Mouse (Mus musculus) myocyte (in vitro differentiated cells): ENCODE data around the gene I830077J02Rik. TPM values are rescaled to one million over a fixed set of nuclear protein-coding genes. Genes with fewer than 3 reads are reported as not detected.

ENCODE experiments used
- H3K27me3 ChIP-seq: one replicate; pipeline ENCODE4 v1.6.1; 2011; ENCODE audit not compliant: control insufficient read depth, insufficient read depth, insufficient read length
- H3K36me3 ChIP-seq: one replicate; pipeline ENCODE4 v1.6.1; 2011; ENCODE audit not compliant: control insufficient read depth, insufficient read depth
- H3K4me2 ChIP-seq: one replicate; pipeline ENCODE4 v1.6.1; 2011; ENCODE audit warnings: low read depth, control low read depth
- H3K4me3 ChIP-seq: one replicate; pipeline ENCODE4 v1.5.1; 2011; ENCODE audit warnings: mild to moderate bottlenecking, control low read depth, moderate library complexity
- H3K79me2 ChIP-seq: one replicate; pipeline ENCODE4 v1.6.1; 2011; ENCODE audit not compliant: control insufficient read depth, insufficient read depth
- H3ac ChIP-seq: one replicate; pipeline ENCODE4 v1.6.1; 2011; ENCODE audit not compliant: control insufficient read depth, insufficient read length
- CEBPB ChIP-seq: IDR thresholded peaks from 2 replicates; pipeline ENCODE4 v1.6.1; 2011; ENCODE audit warnings: mild to moderate bottlenecking, moderate library complexity; ENCODE audit not compliant: poor library complexity, insufficient read depth, severe bottlenecking
- E2F4 ChIP-seq: IDR thresholded peaks from one replicate; pipeline ENCODE4 v1.6.1; 2011; ENCODE audit warnings: mild to moderate bottlenecking, control low read depth, moderate library complexity; ENCODE audit not compliant: insufficient read depth
- MAX ChIP-seq: IDR thresholded peaks from one replicate; pipeline ENCODE4 v1.6.1; 2011; ENCODE audit warnings: low read depth, mild to moderate bottlenecking, control low read depth
- MYOD1 ChIP-seq, 3 experiments: IDR thresholded peaks; one replicate each; pipeline ENCODE4 v1.6.1; 2011; ENCODE audit warnings: control low read depth in 2 of 3, low read depth in 2 of 3, mild to moderate bottlenecking in 2 of 3, moderate library complexity in 1 of 3; ENCODE audit not compliant: insufficient read length in 2 of 3, control insufficient read depth in 1 of 3
- MYOG ChIP-seq, 3 experiments: IDR thresholded peaks; one replicate each; pipeline ENCODE4 v1.6.1; 2011; ENCODE audit warnings: control low read depth in 2 of 3, low read depth in 2 of 3, mild to moderate bottlenecking in 2 of 3; ENCODE audit not compliant: insufficient read length in 2 of 3, control insufficient read depth in 1 of 3, insufficient read depth in 1 of 3
- POLR2A ChIP-seq: IDR thresholded peaks from one replicate; pipeline ENCODE4 v1.6.1; 2011; ENCODE audit warnings: low read depth, mild to moderate bottlenecking, control low read depth, moderate library complexity; ENCODE audit not compliant: insufficient read length
- POLR2AphosphoS2 ChIP-seq: IDR thresholded peaks from one replicate; pipeline ENCODE4 v1.6.1; 2011; ENCODE audit warnings: low read depth, control low read depth; ENCODE audit not compliant: insufficient read length
- REST ChIP-seq: IDR thresholded peaks from one replicate; pipeline ENCODE4 v1.6.1; 2011; ENCODE audit warnings: mild to moderate bottlenecking, control low read depth, moderate library complexity; ENCODE audit not compliant: insufficient read depth, insufficient read length
- SRF ChIP-seq: IDR thresholded peaks from one replicate; pipeline ENCODE4 v1.6.1; 2011; ENCODE audit warnings: low read depth; ENCODE audit not compliant: control insufficient read depth, insufficient read length
- TCF12 ChIP-seq: IDR thresholded peaks from one replicate; pipeline ENCODE4 v1.6.1; 2011; ENCODE audit warnings: mild to moderate bottlenecking, control low read depth; ENCODE audit not compliant: poor library complexity, insufficient read depth, severe bottlenecking
- TCF3 ChIP-seq: IDR thresholded peaks from one replicate; pipeline ENCODE4 v1.6.1; 2011; ENCODE audit warnings: low read depth, control low read depth; ENCODE audit not compliant: insufficient read length
- USF1 ChIP-seq: IDR thresholded peaks from one replicate; pipeline ENCODE4 v1.6.1; 2011; ENCODE audit warnings: low read depth, mild to moderate bottlenecking, control low read depth, moderate library complexity
- polyA plus RNA-seq: library from polyadenylated mRNA; unstranded; fragments of >200 nt; fragmentation: generic; extraction: Trizol; gene quantifications from one replicate; pipeline ENCODE4 v1.2.1, GENCODE M21; 2012; ENCODE audit warnings: missing spikeins

Gene I830077J02Rik
- polyA plus RNA-seq, 1 experiment = 0.07 TPM

- Histone ChIP-seq H3K4me3 (no peak overlapping the region), H3K79me2 (no peaks in the 10 kb centered on the region), H3K27me3 (no peaks in the 10 kb centered on the region), H3K4me2 (no peak overlapping the region), H3K36me3 (no peaks in the 10 kb centered on the region), H3ac (no peak overlapping the region)
- TF ChIP-seq MAX (no peak), USF1 (no peak), SRF (no peak), MYOD1 (IDR thresholded peaks at IDR 0.05; ENCODE audit: control insufficient read depth in 1 of 3, insufficient read length in 2 of 3, low read depth in 2 of 3) (no peak), TCF12 (no peak), E2F4 (no peak), POLR2AphosphoS2 (no peak), TCF3 (no peak), CEBPB (no peak), POLR2A (no peak), REST (no peak), MYOG (IDR thresholded peaks at IDR 0.05; ENCODE audit: control insufficient read depth in 1 of 3, insufficient read depth in 1 of 3, insufficient read length in 2 of 3, low read depth in 2 of 3) (no peak)
These were observed 43.5 kb downstream of the I830077J02Rik start for GRCm38 (mm10) chr3:105888961-105889360.

GRCm38 (mm10) chr3:105883111-105883510 lies 49.4 kb downstream of the I830077J02Rik start:
- H3ac ChIP-seq = no peak overlapping the region
- TF ChIP-seq MYOD1 (IDR thresholded peaks at IDR 0.05; ENCODE audit: control insufficient read depth in 1 of 3, insufficient read length in 2 of 3, low read depth in 2 of 3) (no peak), TCF3 (no peak), CEBPB (no peak), MAX (no peak), POLR2AphosphoS2 (no peak), SRF (no peak), MYOG (IDR thresholded peaks at IDR 0.05; ENCODE audit: control insufficient read depth in 1 of 3, insufficient read depth in 1 of 3, insufficient read length in 2 of 3, low read depth in 2 of 3) (no peak), POLR2A (no peak), REST (no peak), TCF12 (no peak), USF1 (no peak), E2F4 (no peak)
- H3K27me3 ChIP-seq = peaks cover 18% of the 10 kb centered on the region
- H3K4me3 ChIP-seq = no peak overlapping the region
- H3K79me2 ChIP-seq = no peaks in the 10 kb centered on the region
- H3K4me2 ChIP-seq = no peak overlapping the region
- no peaks in the 10 kb centered on the region for H3K36me3 ChIP-seq

GRCm38 (mm10) chr3:105882105-105882504 lies 50.4 kb downstream of the I830077J02Rik start:
- Histone ChIP-seq H3K4me3 (no peak overlapping the region), H3K4me2 (no peak overlapping the region), H3K36me3 (no peaks in the 10 kb centered on the region), H3K79me2 (no peaks in the 10 kb centered on the region), H3K27me3 (peaks cover 18% of the 10 kb centered on the region), H3ac (no peak overlapping the region)
- TF ChIP-seq TCF3 = no peak
- TF ChIP-seq SRF = no peak
- TF ChIP-seq MYOG (IDR thresholded peaks at IDR 0.05; ENCODE audit: control insufficient read depth in 1 of 3, insufficient read depth in 1 of 3, insufficient read length in 2 of 3, low read depth in 2 of 3) = no peak
- TF ChIP-seq TCF12 = no peak
- no peak for TF ChIP-seq E2F4
- no peak for TF ChIP-seq POLR2AphosphoS2
- TF ChIP-seq USF1 = no peak
- no peak for TF ChIP-seq REST
- TF ChIP-seq POLR2A = no peak
- TF ChIP-seq MAX = no peak
- TF ChIP-seq MYOD1 (IDR thresholded peaks at IDR 0.05; ENCODE audit: control insufficient read depth in 1 of 3, insufficient read length in 2 of 3, low read depth in 2 of 3) = no peak
- no peak for TF ChIP-seq CEBPB

DNA sequence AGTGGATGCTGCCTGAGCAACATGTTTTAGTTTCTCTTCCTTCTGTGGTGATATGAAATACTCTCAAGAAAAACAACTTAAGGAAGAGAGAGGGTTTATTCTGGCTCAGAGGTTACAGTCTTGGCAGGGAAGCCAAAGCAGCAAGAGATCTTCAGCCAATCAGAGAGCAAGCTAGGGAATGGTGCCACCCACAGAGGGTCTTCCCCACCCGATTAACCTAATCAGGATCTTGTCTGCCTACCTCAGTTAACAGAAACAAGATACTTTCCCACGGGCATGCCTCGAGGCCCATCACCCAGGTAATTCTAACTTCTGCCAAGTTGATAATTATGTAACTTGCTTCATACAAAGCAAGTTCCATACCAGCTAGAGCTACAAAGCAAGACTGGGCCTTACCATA lies 52.0 kb downstream of the I830077J02Rik start:
- Histone ChIP-seq H3K79me2 (no peaks in the 10 kb centered on the region), H3K4me2 (no peak overlapping the region), H3K36me3 (no peaks in the 10 kb centered on the region), H3K27me3 (peaks cover 18% of the 10 kb centered on the region), H3K4me3 (no peak overlapping the region), H3ac (no peak overlapping the region)
- TF ChIP-seq TCF3 (no peak), MYOD1 (IDR thresholded peaks at IDR 0.05; ENCODE audit: control insufficient read depth in 1 of 3, insufficient read length in 2 of 3, low read depth in 2 of 3) (no peak), POLR2AphosphoS2 (no peak), E2F4 (no peak), USF1 (no peak), SRF (no peak), MAX (no peak)

DNA sequence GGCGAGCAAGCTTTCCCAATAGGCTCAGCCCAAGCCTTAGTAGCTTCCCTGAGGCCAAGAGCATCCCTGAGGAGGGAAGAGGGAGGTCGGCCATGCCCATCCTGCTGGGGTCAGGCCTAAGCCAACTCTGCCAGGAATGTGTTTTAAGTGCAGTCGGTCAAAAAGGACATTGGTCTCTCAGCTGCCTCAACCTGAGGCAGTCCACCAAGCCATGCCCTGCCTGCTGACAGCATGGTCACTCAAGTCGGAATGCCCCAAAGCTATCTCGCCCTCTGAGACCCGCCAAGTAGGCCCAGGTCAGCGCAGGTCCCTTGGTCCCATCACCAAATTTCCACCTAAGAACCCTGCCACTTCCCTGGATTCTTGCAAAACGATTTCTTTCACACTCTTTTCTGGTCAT lies 53.7 kb downstream of the I830077J02Rik start:
- no peak overlapping the region for H3ac ChIP-seq
- H3K36me3 ChIP-seq = no peaks in the 10 kb centered on the region
- no peak overlapping the region for H3K4me2 ChIP-seq
- H3K79me2 ChIP-seq = no peaks in the 10 kb centered on the region
- H3K4me3 ChIP-seq = no peak overlapping the region
- H3K27me3 ChIP-seq = peaks cover 18% of the 10 kb centered on the region
- no peak for TF ChIP-seq POLR2A
- TF ChIP-seq CEBPB = no peak
